Mouse (Mus musculus): ENCODE measurements around the gene Trmo. TPM values are rescaled to one million over a fixed set of nuclear protein-coding genes. Genes with fewer than 3 reads are reported as not detected.

Trmo gene
- 21.2 to 26.3 TPM (median 24.4 TPM) in 4 replicates for total RNA-seq (2023)

DNA sequence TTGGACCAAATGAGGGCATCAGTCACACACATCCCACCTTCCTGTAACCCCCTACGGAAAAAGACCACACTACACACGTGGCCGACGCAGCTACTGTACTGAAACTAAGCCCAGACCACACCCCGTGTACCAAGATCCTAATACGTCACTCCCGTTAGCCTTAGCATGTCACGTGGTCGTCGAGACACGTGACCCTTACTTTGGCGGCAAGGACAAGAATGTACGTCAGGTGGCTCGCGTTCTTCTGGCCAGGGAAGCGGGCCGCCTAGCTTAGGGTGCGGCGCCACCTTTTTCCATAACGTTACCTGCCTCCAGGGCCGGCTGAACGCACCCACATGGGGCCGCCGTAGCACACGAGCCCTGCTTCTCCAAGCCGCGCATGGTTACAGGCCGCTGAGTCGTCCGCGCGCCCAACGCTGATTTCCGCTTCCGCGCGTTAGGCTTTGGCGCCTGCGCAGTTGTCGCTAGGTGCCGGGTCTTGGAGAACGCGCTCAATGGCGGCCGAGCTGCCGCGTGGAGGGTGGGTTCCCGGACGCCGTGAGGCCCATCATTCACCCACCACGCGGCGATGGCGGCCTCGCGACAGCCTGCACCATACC lies at the start of gene Trmo:
Gene Trmo (minus strand): TSS at position 425 of the 599 bp plus-strand sequence.

DNA sequence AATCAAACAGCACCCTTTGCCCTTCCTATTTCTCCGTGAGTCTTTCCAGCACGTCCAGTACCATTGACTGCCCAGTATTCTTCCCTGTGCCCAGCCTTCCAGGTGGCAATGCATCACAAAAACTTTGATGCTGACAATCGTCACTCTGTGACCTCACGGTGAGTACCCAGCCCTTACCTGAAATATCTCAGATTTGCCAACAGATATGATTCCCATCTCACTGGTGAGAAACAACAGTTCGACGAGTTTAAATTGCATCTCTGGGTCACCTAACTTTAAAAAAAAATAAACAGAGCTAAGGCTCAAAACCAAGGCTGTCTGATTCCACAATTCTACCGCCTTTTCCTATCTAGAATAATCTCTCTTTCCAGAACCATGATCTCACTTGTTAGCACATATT lies 24.2 kb upstream of the Trmo start, which contains the start of gene Hemgn:
Gene Hemgn (minus strand): TSS at position 101 of the 400 bp plus-strand sequence.

GRCm38 (mm10) chr4:46343596-46344260 lies 45.5 kb downstream of the Trmo start, which contains the start of gene Foxe1:
TSS of gene Foxe1 (plus strand) at chr4:46343609.

Other genes starting within 250 kb of the Trmo start
- gene Xpa, start 193.1 kb downstream of the Trmo start, total RNA-seq (2023): 18.6 to 23.0 TPM (median 22.2 TPM) in 4 replicates
- gene Foxe1, start 45.8 kb downstream of the Trmo start, total RNA-seq (2023): 0.19 TPM in 1 of 4 replicates, not detected in the others
- 1.0 to 1.6 TPM (median 1.4 TPM) in 4 replicates for gene Hemgn, start 24.1 kb upstream of the Trmo start, total RNA-seq (2023)
- gene Anp32b, start 61.5 kb upstream of the Trmo start, total RNA-seq (2023): 156 to 159 TPM (median 158 TPM) in 4 replicates
- gene Nans, start 99.8 kb upstream of the Trmo start, total RNA-seq (2023): 28.3 to 39.5 TPM (median 37.7 TPM) in 4 replicates
- 59.1 to 65.9 TPM (median 59.9 TPM) in 4 replicates for gene Trim14, start 146.7 kb upstream of the Trmo start, total RNA-seq (2023)
- gene Coro2a, start 212.8 kb upstream of the Trmo start, total RNA-seq (2023): 39.7 to 45.9 TPM (median 42.7 TPM) in 4 replicates

Measured in B cell, adult 62 days (primary cell).